Mouse (Mus musculus) cerebellum, adult (tissue): ENCODE results near the gene Nfkbib.

ENCODE experiments used
- ATAC-seq: cut with Nextera tagmentation; 2 replicates; pipeline ENCODE4 v1.9.2; 2017; ENCODE audit warnings: mild to moderate bottlenecking, moderate library complexity, mixed read lengths; ENCODE audit not compliant: insufficient number of reproducible peaks, low FRiP score, low TSS enrichment

Nfkbib gene

GRCm38 (mm10) chr7:28801451-28801850 lies 34.1 kb upstream of the Nfkbib start:
- no peak for ATAC-seq

- ATAC-seq = no peak
These were observed 32.7 kb upstream of the Nfkbib start for GRCm38 (mm10) chr7:28799994-28800393.

GRCm38 (mm10) chr7:28796562-28796975 lies 29.3 kb upstream of the Nfkbib start:
- peak; percentile 94 for ATAC-seq

- no peak for ATAC-seq
These were observed 28.5 kb upstream of the Nfkbib start for GRCm38 (mm10) chr7:28795832-28796231.

GRCm38 (mm10) chr7:28794496-28794895 lies 27.2 kb upstream of the Nfkbib start:
- ATAC-seq = no peak

GRCm38 (mm10) chr7:28793834-28794233 lies 26.5 kb upstream of the Nfkbib start:
- ATAC-seq = no peak

GRCm38 (mm10) chr7:28792391-28793185 lies 25.3 kb upstream of the Nfkbib start:
- ATAC-seq = no peak

- ATAC-seq = no peak
These were observed 24.4 kb upstream of the Nfkbib start for GRCm38 (mm10) chr7:28791706-28792105.

GRCm38 (mm10) chr7:28790066-28790806 lies 22.9 kb upstream of the Nfkbib start:
- no peak for ATAC-seq

- no peak for ATAC-seq
These were observed 21.9 kb upstream of the Nfkbib start for GRCm38 (mm10) chr7:28789235-28789634.

- ATAC-seq = no peak
These were observed 21.2 kb upstream of the Nfkbib start, which contains the start of gene Rinl for GRCm38 (mm10) chr7:28788307-28789195. Gene Rinl (plus strand): TSS chr7:28788969.

GRCm38 (mm10) chr7:28787884-28788283 lies 20.6 kb upstream of the Nfkbib start:
- ATAC-seq = no peak

- ATAC-seq = no peak
These were observed 17.8 kb upstream of the Nfkbib start for GRCm38 (mm10) chr7:28785161-28785560.

GRCm38 (mm10) chr7:28781261-28781663 lies 13.9 kb upstream of the Nfkbib start:
- ATAC-seq = no peak

- no peak for ATAC-seq
These were observed 13.5 kb upstream of the Nfkbib start for GRCm38 (mm10) chr7:28780857-28781256.

GRCm38 (mm10) chr7:28780067-28780658 lies 12.9 kb upstream of the Nfkbib start:
- ATAC-seq = peak; percentile 78; the same call in 1 of the 2 replicates

GRCm38 (mm10) chr7:28778825-28779224 lies 11.5 kb upstream of the Nfkbib start:
- ATAC-seq = no peak

GRCm38 (mm10) chr7:28775129-28775528 lies 7.8 kb upstream of the Nfkbib start:
- no peak for ATAC-seq

GRCm38 (mm10) chr7:28774164-28774563 lies 6.9 kb upstream of the Nfkbib start:
- ATAC-seq = no peak

- ATAC-seq = peak; percentile 63; the same call in 1 of the 2 replicates
These were observed 5.9 kb upstream of the Nfkbib start for GRCm38 (mm10) chr7:28773163-28773562.
